Mouse (Mus musculus) erythroid progenitor cell, adult 5-6 weeks (primary cell): Measurements from ENCODE around the gene Cdh19. TPM values are rescaled to one million over a fixed set of nuclear protein-coding genes. Genes with fewer than 3 reads are reported as not detected.

Experiments
- ATAC-seq: replicated peaks from 2 replicates; pipeline ENCODE4 v1.8.0; 2016; ENCODE audit warnings: moderate number of reproducible peaks, mild to moderate bottlenecking, moderate TSS enrichment, inconsistent platforms; ENCODE audit not compliant: poor library complexity, low FRiP score, severe bottlenecking
- total RNA-seq, 2 experiments: library from RNA; stranded (forward) in 1 of 2; stranded (reverse) in 1 of 2; fragments of 150-400 nt in 1 of 2; fragments of 186-747, 209-891 nt in 1 of 2; gene quantifications; 2 replicates each; pipeline versions ENCODE4 v1.2.3 to v1.2.4; 2015 to 2017; ENCODE audit warnings: low replicate concordance in 2 of 2

Gene Cdh19
- not detected in 2 replicates for total RNA-seq (2015; ENCODE audit: low replicate concordance)
- not detected in 2 replicates for total RNA-seq (2017; ENCODE audit: low replicate concordance)

DNA sequence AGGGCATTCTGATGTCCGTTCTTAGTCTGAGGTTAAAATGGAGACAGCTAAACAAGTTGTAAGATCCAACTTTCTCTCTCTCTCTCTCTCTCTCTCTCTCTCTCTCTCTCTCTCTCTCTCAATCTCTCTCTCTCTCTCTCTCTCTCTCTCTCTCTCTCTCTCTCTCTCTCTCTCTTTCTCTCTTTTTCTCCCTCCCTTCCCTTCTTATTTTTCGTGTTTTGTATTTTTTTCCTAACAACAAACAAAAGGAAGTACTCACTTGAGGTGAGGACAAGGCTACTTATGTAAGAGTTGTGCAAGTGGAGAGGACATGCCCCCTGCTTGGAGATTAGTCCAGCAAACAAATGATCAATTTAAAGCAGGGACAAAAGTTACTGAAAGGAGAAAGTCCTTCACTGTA, at the start of gene Cdh19:
Cdh19 (minus strand) TSS at position 101 of the 400 bp plus-strand sequence.
- ATAC-seq = no peak

DNA sequence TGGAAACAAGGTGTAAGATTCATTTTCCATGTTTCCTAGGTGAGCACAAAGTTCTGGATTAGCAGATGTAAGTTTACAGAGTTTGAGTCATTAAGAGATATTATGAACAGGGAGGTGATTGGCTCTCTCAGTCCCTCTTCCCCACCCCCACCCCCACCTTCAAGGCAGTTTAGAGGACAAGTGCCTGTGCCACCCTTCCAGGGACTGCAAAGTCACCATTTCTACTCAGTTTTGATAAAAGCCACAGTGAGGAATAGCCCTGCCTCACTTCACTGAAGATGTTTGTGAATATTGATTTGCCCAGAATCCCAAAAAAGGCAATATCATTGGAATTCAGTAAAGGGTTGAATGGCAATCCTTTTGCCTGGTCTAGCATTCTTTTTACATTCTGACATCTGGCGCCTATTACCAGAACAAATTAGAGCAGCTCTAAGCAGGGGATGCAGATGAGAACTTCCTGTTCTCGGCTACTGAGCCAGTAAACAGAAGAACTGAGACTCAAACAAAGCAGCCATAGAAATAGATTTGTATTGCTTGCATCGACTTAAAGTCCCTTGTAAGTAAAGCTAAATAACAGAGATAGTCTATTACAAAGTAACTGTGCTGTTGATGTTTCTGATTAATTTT, 43.2 kb upstream of the Cdh19 start:
- no peak for ATAC-seq

DNA sequence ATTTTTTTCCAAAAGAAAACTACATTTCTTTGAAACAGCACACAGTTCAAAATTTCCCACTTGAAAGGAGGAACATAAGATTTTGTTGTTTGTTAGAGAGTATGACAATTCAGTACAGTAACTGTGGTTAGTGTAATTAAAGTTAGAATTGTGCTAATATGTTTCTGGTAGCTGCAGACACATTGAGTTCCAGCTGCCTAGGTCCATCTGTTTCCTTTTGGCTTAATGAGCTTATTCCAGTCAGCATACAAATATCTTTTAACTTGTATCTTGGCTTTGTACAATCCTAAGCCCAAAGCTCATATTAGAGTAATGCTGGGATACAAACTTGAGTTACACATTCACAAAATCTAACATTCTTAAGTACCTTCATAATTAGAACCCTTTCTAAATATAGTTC, 40.3 kb upstream of the Cdh19 start:
- no peak for ATAC-seq

DNA sequence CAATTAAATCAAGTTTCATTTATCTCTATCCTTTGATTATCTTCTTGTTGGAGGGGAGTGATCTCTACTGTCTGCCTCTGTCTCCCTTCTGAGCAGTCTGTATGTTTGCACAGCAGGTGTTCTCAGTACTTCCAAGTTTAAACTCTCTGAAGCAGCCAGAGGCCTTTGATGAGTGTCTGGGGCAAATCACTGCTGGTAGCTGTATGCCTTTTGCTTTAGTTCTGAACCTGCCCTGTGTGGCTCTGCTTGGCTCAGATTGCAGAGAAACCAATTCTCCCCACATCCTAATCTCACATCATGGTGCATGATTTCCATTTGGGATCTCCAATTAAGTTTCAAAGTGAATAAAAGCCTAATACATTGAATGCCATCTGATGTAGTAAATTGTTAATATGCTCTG, 12.4 kb upstream of the Cdh19 start:
- no peak for ATAC-seq

DNA sequence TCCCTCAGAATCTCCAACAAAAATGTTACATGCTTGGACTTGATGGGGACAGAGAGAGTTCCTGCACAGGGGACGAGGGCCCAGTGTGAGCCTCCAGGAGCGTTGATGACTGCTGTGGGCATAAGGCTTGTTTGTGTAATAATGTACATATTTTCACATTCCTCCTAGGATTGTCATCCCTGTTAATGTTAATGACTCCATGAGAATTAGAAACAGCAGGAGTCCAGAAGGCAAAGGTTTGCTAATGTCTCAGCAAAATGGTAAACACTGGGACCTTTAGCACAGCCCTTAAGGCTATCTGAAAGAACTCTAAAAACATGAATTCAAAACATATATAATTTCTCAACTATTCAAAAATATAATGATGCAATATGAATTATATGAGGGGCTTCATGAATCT, 8.2 kb downstream of the Cdh19 start:
- ATAC-seq = no peak

DNA sequence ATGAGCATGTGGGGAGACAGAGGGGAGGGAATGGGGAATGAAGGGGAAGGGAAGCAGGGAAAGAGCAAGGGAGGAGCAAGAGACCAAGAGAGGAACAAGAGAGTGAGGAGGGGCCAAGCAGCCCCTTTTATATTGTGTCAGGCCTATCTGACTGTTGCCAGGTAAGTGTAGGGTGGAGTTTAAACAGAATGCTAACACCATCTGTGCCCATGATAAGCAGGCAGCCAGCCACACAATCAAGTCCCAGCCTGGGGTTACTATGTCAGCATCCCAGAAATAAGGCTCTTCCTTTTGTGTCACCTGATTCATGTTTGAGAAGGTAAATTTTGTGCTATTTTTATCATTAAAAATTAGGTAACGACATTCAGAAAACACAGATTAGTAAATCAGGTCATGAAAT, 67.6 kb downstream of the Cdh19 start:
- no peak for ATAC-seq

DNA sequence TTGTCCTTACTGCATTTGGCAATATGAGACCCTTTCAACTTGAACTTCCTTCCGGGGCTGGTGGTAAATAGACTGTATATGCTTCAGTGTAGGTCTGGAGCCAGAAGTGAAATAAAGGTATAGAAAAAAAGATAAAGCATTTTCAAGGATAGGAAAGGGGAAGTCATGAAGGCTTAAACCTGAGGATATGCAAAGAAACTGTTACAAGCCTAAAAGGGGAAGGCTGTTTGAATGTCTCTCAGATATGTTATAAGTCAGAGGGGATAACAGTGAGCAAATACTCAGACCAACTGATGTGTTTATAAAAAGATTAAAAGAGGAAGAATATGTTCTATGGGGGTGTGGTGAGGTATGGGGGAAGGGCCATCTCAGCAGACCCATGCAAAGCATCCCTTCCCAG, 68.2 kb downstream of the Cdh19 start:
- no peak for ATAC-seq

DNA sequence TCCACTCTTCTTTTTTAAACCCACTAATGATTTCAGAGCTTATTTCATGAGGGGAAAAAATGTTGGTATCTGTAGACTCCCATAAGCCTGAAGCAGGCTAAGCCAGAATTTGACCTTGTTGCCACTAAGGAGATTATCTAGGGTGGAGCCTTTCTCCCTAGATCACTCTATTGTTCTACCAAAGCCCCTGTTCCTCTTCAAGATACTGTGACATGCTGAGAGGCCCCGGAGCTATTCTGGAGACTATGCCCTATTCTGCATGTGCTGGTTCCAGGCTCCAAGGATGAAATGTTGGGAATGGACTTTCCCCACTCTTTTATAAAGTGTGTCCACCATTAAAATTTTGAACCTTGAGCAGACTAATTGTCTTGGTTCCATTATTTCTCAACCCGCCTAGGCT, 73.1 kb downstream of the Cdh19 start:
- no peak for ATAC-seq
